Mouse (Mus musculus) heart, embryonic 16.5 days (tissue): Measurements from ENCODE around the gene Ppp2r5e. TPM values are rescaled to one million over a fixed set of nuclear protein-coding genes. Genes with fewer than 3 reads are reported as not detected.
A peak's percentile ranks its signal among the peaks of the same experiment; 100 is the strongest.

Experiments used
- ATAC-seq: fragments of 200-750 bp; cut with Nextera tagmentation; replicated peaks from 2 replicates; pipeline ENCODE4 v1.8.0; 2017; ENCODE audit warnings: moderate number of reproducible peaks; ENCODE audit not compliant: insufficient read depth, low FRiP score; ENCODE audit errors: extremely low read depth
- H3K27ac ChIP-seq: fragments of 300-500 bp; sonication (generic); 2 replicates; pipeline ENCODE4 v1.5.1; 2014; ENCODE audit warnings: mild to moderate bottlenecking, low read length, control low read depth, moderate library complexity
- H3K27me3 ChIP-seq: fragments of 300-500 bp; sonication (generic); 2 replicates; pipeline ENCODE4 v1.6.1; 2014; ENCODE audit warnings: low read length, mixed read lengths; ENCODE audit not compliant: control insufficient read depth, insufficient read depth
- H3K36me3 ChIP-seq: fragments of 300-500 bp; sonication (generic); 2 replicates; pipeline ENCODE4 v1.6.1; 2014; ENCODE audit not compliant: control insufficient read depth, insufficient read depth
- H3K4me1 ChIP-seq: fragments of 300-500 bp; sonication (generic); 2 replicates; pipeline ENCODE4 v1.6.1; 2014; ENCODE audit warnings: low read length, mixed read lengths; ENCODE audit not compliant: control insufficient read depth, insufficient read depth
- H3K4me2 ChIP-seq: fragments of 300-500 bp; sonication (generic); 2 replicates; pipeline ENCODE4 v1.6.1; 2014; ENCODE audit warnings: low read depth, mild to moderate bottlenecking, control low read depth, low read length
- H3K4me3 ChIP-seq: fragments of 300-500 bp; sonication (generic); 2 replicates; pipeline ENCODE4 v1.5.1; 2014; ENCODE audit warnings: mild to moderate bottlenecking, control low read depth, low read length
- H3K9ac ChIP-seq: fragments of 300-500 bp; sonication (generic); 2 replicates; pipeline ENCODE4 v1.6.1; 2014; ENCODE audit warnings: low read length, control low read depth
- H3K9me3 ChIP-seq: fragments of 300-500 bp; sonication (generic); replicated peaks from 2 replicates; pipeline ENCODE4 v1.6.1; 2016; ENCODE audit warnings: low read length; ENCODE audit not compliant: control insufficient read depth
- WGBS: fragments of 180-500 bp; shearing (Covaris S2); extraction: QIAGEN DNeasy Blood & Tissue Kit; methylation state at CpG from one replicate; pipeline ENCODE4 v1.1.7; 2014; 5-methylcytosine and 5-hydroxymethylcytosine counted together
- polyA plus RNA-seq: library from polyadenylated mRNA; unstranded; fragments of >200 nt; fragmentation: Nextera tagmentation; extraction: Ambion mirVana; gene quantifications from 2 replicates; pipeline ENCODE4 v1.2.1, GENCODE M21; 2015

Gene Ppp2r5e
- polyA plus RNA-seq, 1 experiment from 2014 or later, result 7.9 TPM

DNA sequence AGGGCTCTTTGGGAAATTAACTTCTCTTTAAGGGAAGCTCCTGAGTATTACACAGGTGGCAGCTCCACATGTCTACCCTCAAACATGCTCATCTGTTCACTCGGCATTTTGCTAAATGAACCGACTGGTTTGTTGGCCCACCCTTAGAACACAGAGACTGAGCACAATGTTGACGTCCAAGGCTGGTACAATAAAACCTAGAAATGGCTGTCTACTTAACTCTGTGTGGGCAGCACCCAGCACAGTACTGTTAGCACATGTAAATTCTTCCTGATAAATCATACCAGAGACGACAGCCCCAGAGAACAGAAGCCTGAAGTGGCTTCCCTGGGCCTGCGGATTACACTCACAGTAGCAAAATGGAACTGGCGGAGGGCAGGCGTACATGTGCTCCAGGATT is 59.5 kb downstream of the Ppp2r5e start:
- Histone ChIP-seq H3K9ac (no peak overlapping the region), H3K4me3 (no peak overlapping the region), H3K4me1 (peaks cover 29% of the 10 kb centered on the region), H3K4me2 (no peak overlapping the region), H3K27me3 (no peaks in the 10 kb centered on the region), H3K36me3 (no peaks in the 10 kb centered on the region), H3K27ac (no peak overlapping the region), H3K9me3 (no peaks in the 10 kb centered on the region)
- WGBS, result 78% methylated on average over 7 of the region's 7 CpGs
- ATAC-seq, result no peak

- peaks cover 46% of the 10 kb centered on the region for H3K4me1 ChIP-seq
- H3K4me2 ChIP-seq, result no peak overlapping the region
- ATAC-seq, result no peak
- no peak overlapping the region for H3K9ac ChIP-seq
- no peak overlapping the region for H3K27ac ChIP-seq
- no peaks in the 10 kb centered on the region for H3K27me3 ChIP-seq
- no peaks in the 10 kb centered on the region for H3K36me3 ChIP-seq
- H3K9me3 ChIP-seq, result no peaks in the 10 kb centered on the region
- no peak overlapping the region for H3K4me3 ChIP-seq
Observed at GRCm38 (mm10) chr12:75533145-75533544, 62.9 kb downstream of the Ppp2r5e start.

DNA sequence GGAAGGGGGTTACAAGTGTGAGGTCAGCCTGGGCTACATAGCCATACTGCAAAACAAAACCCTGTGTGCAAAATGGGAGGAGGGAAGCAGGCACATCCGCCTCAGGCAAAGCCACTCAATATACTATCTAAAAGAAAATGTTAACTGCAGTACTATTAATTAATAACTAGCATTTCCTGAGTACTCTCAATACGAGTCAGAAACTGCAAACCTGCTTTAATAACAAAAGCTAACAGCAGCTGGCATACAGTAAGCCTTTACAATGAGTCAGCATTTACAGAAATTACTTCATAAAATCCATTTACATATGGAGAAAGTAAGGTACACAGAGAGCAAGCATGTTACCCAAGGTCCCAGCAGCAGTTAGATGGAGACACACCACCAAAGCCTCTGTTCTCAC is 64.2 kb downstream of the Ppp2r5e start:
- Histone ChIP-seq H3K4me1 (peaks cover 40% of the 10 kb centered on the region), H3K9me3 (no peaks in the 10 kb centered on the region), H3K4me2 (no peak overlapping the region), H3K27ac (no peak overlapping the region), H3K36me3 (no peaks in the 10 kb centered on the region), H3K4me3 (no peak overlapping the region), H3K9ac (no peak overlapping the region), H3K27me3 (no peaks in the 10 kb centered on the region)
- no peak for ATAC-seq
- WGBS, result 80% methylated on average over 2 of the region's 2 CpGs

DNA sequence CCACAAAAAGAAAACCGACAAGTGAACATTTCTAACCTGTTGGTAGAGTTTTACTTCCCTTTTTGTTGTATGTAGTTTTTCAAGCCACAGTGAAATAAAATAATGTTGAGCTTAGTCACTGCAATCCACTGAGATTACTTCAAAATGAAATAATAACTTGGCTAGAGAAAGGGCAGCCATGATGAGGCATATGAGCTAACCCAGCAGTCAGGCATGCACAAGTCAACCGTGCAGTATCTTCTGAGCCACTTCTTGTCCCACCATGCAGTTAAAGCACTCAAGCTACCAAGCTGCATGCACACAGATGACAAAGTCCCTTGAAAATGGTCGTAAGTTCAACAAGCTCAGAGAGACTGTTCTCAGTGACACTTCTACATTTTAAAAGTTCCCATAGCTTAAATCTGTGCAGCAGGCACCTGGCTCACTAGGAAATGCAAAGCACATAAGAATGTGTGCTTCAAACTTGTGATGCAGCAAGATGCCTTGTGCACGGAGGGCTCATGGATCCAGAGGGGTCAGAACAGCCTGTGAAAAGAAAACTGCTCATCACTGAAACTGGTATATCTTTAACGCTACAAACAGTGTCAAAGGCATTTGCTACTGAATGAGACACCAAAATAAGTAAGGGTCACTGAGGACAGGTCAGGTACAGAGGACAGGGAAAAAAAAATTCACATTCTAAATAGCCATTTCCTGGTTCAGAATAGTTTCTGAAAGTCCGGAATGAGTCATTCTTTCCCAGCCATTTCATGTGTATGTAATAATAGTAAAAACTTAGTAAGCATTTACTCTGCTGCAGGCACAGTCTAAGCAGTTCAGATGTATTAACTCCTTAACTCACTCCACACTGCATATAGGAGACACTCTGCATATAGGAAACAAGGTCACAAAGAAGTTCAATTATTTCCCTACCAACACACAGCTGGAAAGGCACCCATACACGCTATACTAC is 66.9 kb downstream of the Ppp2r5e start:
- ATAC-seq, result peak; percentile 45; the same call in 1 of the 2 replicates
- H3K27me3 ChIP-seq, result no peaks in the 10 kb centered on the region
- H3K4me3 ChIP-seq, result no peak overlapping the region
- H3K9ac ChIP-seq, result no peak overlapping the region
- WGBS, result 60% methylated on average over 7 of the region's 7 CpGs
- peak overlapping the region; percentile 36 for H3K27ac ChIP-seq
- H3K9me3 ChIP-seq, result no peaks in the 10 kb centered on the region
- H3K4me2 ChIP-seq, result no peak overlapping the region
- H3K36me3 ChIP-seq, result no peaks in the 10 kb centered on the region
- peaks cover 32% of the 10 kb centered on the region for H3K4me1 ChIP-seq

GRCm38 (mm10) chr12:75528300-75528699 is 67.7 kb downstream of the Ppp2r5e start:
- no peak overlapping the region for H3K4me2 ChIP-seq
- H3K9me3 ChIP-seq, result no peaks in the 10 kb centered on the region
- H3K27me3 ChIP-seq, result no peaks in the 10 kb centered on the region
- WGBS, result 54% methylated on average over 1 of the region's 1 CpGs
- no peak overlapping the region for H3K9ac ChIP-seq
- H3K27ac ChIP-seq, result peak overlapping the region; percentile 35; the same call in 1 of the 2 replicates
- no peak overlapping the region for H3K4me3 ChIP-seq
- no peaks in the 10 kb centered on the region for H3K36me3 ChIP-seq
- H3K4me1 ChIP-seq, result peaks cover 28% of the 10 kb centered on the region
- ATAC-seq, result no peak

GRCm38 (mm10) chr12:75524199-75524598 is 71.8 kb downstream of the Ppp2r5e start:
- H3K36me3 ChIP-seq, result no peaks in the 10 kb centered on the region
- no peaks in the 10 kb centered on the region for H3K27me3 ChIP-seq
- no peak overlapping the region for H3K4me2 ChIP-seq
- 52% methylated on average over 3 of the region's 3 CpGs for WGBS
- no peak for ATAC-seq
- H3K9ac ChIP-seq, result no peak overlapping the region
- H3K4me1 ChIP-seq, result peaks cover 32% of the 10 kb centered on the region
- no peak overlapping the region for H3K4me3 ChIP-seq
- H3K9me3 ChIP-seq, result no peaks in the 10 kb centered on the region
- H3K27ac ChIP-seq, result no peak overlapping the region

DNA sequence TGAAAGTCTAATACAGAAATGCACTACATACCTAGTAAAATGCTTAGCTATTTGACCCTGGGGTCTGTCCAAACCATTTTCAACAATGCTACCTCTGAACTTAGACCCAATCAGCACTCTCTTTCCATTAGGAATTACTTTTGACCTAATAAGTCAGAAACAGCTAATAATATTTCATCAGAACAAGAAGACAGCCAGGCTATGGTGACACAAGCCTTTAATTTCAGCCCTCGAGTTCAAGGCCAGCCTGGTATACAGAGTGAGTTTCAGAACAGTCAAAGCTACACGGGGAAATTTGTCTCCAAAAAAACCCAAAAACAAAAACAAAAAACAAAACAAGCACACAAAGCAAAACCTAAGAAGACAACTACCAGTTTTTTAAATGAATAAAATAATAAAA is 73.1 kb downstream of the Ppp2r5e start:
- H3K4me2 ChIP-seq, result no peak overlapping the region
- no peak overlapping the region for H3K9ac ChIP-seq
- no peak overlapping the region for H3K4me3 ChIP-seq
- 79% methylated on average over 2 of the region's 2 CpGs for WGBS
- H3K27me3 ChIP-seq, result no peaks in the 10 kb centered on the region
- ATAC-seq, result no peak
- H3K9me3 ChIP-seq, result no peaks in the 10 kb centered on the region
- H3K27ac ChIP-seq, result no peak overlapping the region
- peaks cover 27% of the 10 kb centered on the region for H3K4me1 ChIP-seq
- H3K36me3 ChIP-seq, result no peaks in the 10 kb centered on the region

GRCm38 (mm10) chr12:75522360-75522759 is 73.7 kb downstream of the Ppp2r5e start:
- H3K4me1 ChIP-seq, result peaks cover 25% of the 10 kb centered on the region
- ATAC-seq, result no peak

GRCm38 (mm10) chr12:75520395-75520794 is 75.7 kb downstream of the Ppp2r5e start:
- Histone ChIP-seq H3K27me3 (no peaks in the 10 kb centered on the region), H3K9ac (no peak overlapping the region), H3K4me2 (no peak overlapping the region), H3K4me1 (peaks cover 29% of the 10 kb centered on the region), H3K9me3 (no peaks in the 10 kb centered on the region), H3K36me3 (no peaks in the 10 kb centered on the region), H3K4me3 (no peak overlapping the region), H3K27ac (peak overlapping the region; percentile 62; the same call in 1 of the 2 replicates)
- 46% methylated on average over 3 of the region's 3 CpGs for WGBS
- ATAC-seq, result 0 out of 2 replicates have a peak, but pooled peaks have one; percentile 14

More at GRCm38 (mm10) chr12:75522360-75522759, 73.7 kb downstream of the Ppp2r5e start:
- H3K27me3 ChIP-seq, result no peaks in the 10 kb centered on the region
- no peak overlapping the region for H3K9ac ChIP-seq
- no peaks in the 10 kb centered on the region for H3K9me3 ChIP-seq
- WGBS, result 83% methylated on average over 2 of the region's 2 CpGs
- H3K36me3 ChIP-seq, result no peaks in the 10 kb centered on the region
- H3K4me2 ChIP-seq, result no peak overlapping the region
- H3K27ac ChIP-seq, result no peak overlapping the region
- H3K4me3 ChIP-seq, result no peak overlapping the region
